Mouse (Mus musculus) myocyte (in vitro differentiated cells): ENCODE data around the gene Jazf1.

Experiments
- CEBPB ChIP-seq: IDR thresholded peaks from 2 replicates; pipeline ENCODE4 v1.6.1; 2011; ENCODE audit warnings: mild to moderate bottlenecking, moderate library complexity; ENCODE audit not compliant: poor library complexity, insufficient read depth, severe bottlenecking
- E2F4 ChIP-seq: IDR thresholded peaks from one replicate; pipeline ENCODE4 v1.6.1; 2011; ENCODE audit warnings: mild to moderate bottlenecking, control low read depth, moderate library complexity; ENCODE audit not compliant: insufficient read depth
- MAX ChIP-seq: IDR thresholded peaks from one replicate; pipeline ENCODE4 v1.6.1; 2011; ENCODE audit warnings: low read depth, mild to moderate bottlenecking, control low read depth
- MYOD1 ChIP-seq, 3 experiments: IDR thresholded peaks; one replicate each; pipeline ENCODE4 v1.6.1; 2011; ENCODE audit warnings: control low read depth in 2 of 3, low read depth in 2 of 3, mild to moderate bottlenecking in 2 of 3, moderate library complexity in 1 of 3; ENCODE audit not compliant: insufficient read length in 2 of 3, control insufficient read depth in 1 of 3
- MYOG ChIP-seq, 3 experiments: IDR thresholded peaks; one replicate each; pipeline ENCODE4 v1.6.1; 2011; ENCODE audit warnings: control low read depth in 2 of 3, low read depth in 2 of 3, mild to moderate bottlenecking in 2 of 3; ENCODE audit not compliant: insufficient read length in 2 of 3, control insufficient read depth in 1 of 3, insufficient read depth in 1 of 3
- POLR2A ChIP-seq: IDR thresholded peaks from one replicate; pipeline ENCODE4 v1.6.1; 2011; ENCODE audit warnings: low read depth, mild to moderate bottlenecking, control low read depth, moderate library complexity; ENCODE audit not compliant: insufficient read length
- POLR2AphosphoS2 ChIP-seq: IDR thresholded peaks from one replicate; pipeline ENCODE4 v1.6.1; 2011; ENCODE audit warnings: low read depth, control low read depth; ENCODE audit not compliant: insufficient read length
- REST ChIP-seq: IDR thresholded peaks from one replicate; pipeline ENCODE4 v1.6.1; 2011; ENCODE audit warnings: mild to moderate bottlenecking, control low read depth, moderate library complexity; ENCODE audit not compliant: insufficient read depth, insufficient read length
- TCF3 ChIP-seq: IDR thresholded peaks from one replicate; pipeline ENCODE4 v1.6.1; 2011; ENCODE audit warnings: low read depth, control low read depth; ENCODE audit not compliant: insufficient read length
- USF1 ChIP-seq: IDR thresholded peaks from one replicate; pipeline ENCODE4 v1.6.1; 2011; ENCODE audit warnings: low read depth, mild to moderate bottlenecking, control low read depth, moderate library complexity

GRCm38 (mm10) chr6:52851975-52852374 lies 216.5 kb downstream of the Jazf1 start:
- TF ChIP-seq MYOG (IDR thresholded peaks at IDR 0.05; ENCODE audit: control insufficient read depth in 1 of 3, insufficient read depth in 1 of 3, insufficient read length in 2 of 3, low read depth in 2 of 3) (no peak), POLR2A (no peak), MYOD1 (IDR thresholded peaks at IDR 0.05; ENCODE audit: control insufficient read depth in 1 of 3, insufficient read length in 2 of 3, low read depth in 2 of 3) (no peak), POLR2AphosphoS2 (no peak), CEBPB (no peak), USF1 (no peak), REST (no peak), MAX (no peak), TCF3 (no peak), E2F4 (no peak)
